Mouse (Mus musculus) thymus, postnatal 25 days (tissue): ENCODE measurements around the gene Ppm1n.
A peak's percentile ranks its signal among the peaks of the same experiment; 100 is the strongest.

ENCODE experiments used
- DNase-seq: peaks from one replicate; pipeline ENCODE4 v3.0.0; 2022

Gene Ppm1n

DNA sequence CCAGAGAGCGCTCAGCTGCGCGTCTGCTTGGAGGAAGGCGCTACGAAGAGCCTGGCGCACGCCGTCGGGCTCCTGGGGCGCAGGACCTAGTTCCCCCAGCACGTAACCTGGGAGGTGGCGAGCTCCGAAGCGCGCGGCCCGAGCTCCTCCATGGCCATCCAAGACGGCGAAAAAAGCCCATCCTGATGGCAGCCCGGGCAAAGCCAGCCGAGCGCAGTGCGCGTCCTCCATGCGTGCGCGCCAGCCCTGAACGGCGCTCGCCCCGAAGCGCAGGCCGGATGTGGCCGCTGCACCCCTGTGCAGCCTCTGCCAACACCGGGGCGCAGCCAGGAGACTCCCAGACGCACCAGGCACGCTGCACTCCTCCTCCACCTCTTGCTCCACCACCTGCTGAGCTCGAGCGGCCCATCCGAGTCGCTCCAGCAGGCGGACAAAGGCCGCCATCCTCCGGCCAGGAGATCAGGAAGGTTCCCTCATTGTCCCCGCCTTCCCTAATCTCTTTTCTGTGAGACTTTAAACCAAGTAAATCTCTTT lies at the start of gene Ppm1n:
Ppm1n (minus strand) TSS at position 484 of the 534 bp plus-strand sequence.
- DNase-seq = peak; percentile 49

DNA sequence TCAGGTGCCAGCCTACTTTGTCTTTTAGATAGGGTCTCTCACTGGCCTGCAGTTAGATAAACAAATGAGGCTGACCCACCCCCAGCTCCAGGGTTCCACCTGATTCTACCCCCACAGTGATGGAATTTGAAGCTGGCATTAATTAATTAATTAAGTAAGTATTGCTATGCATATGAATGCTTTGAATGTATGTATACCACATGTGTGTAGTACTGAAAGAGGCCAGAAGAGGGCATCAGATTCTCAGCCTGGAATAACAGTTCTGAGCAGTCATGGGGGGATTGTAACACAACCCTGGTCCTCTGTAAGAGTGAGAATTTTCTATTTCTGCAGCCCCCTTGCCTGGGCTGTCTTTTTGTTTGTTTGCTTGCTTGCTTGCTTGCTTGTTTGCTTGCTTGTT lies 48.6 kb upstream of the Ppm1n start:
- DNase-seq = no peak

- DNase-seq = no peak
Observed at GRCm38 (mm10) chr7:19327782-19328181, 47.9 kb upstream of the Ppm1n start.

DNA sequence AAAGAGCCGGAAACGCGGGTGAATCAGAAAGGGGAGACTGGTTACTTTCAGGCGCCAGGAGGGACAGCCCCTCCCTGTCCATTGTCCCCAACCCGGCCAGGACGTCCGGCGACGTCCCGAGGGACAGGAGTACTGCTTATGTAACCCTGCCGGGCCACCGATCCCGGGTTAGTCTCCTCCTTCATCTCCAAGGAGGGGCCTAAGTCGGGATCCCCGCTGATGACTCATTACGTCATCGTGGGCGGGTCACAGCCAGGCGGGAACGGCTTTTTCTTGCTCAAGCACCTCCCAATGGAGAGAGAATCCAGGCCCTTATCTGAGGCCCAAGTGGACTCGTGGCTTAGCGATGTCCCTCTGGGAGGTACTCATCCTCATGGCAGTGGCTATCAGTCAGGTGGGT lies 47.3 kb upstream of the Ppm1n start:
- DNase-seq = no peak

- DNase-seq = no peak
Observed at GRCm38 (mm10) chr7:19326359-19326758, 46.5 kb upstream of the Ppm1n start.

DNA sequence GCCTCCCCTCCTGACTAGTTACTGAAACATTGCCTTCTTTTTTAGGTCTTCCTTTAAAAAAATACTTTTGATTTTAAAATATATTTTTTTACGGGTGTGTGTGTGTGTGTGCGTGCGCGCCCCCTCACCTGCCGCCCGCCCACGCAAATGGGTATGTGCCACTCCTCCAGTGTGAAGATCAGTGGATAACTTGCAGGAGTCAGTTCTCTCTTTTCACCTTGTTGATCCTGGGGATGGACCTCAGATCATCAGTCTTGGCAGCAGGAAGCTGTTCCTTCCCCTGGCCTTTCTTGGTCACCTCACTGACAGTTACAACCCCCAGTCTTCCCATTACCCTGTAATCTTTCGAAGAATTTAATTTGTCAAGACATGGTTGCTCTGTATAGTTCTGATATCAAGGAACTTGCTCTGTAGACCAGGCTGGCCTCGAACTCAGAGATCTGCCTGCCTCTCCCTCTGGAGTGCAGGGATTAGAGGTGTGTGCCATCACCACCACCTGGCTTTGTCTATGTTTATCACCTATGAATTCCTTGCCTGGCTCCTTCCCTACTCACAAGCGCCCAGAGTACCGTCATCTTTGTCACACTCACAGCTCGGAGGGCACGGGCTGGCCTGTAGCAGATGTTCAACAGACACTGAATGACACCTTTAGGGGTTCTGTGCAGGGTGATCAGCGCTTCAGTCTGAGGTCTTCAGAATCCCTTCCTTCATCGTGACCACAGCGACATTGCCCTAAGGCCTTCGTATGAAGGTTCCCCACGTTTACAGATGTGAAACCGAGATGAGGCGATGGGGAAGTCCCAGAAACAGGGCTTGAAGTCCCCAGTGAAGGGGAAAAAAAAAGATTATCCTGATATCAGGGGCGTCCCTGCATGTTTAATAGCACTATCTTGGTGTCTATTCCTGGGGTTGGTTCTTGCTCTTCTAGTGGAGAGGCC lies 45.7 kb upstream of the Ppm1n start:
- no peak for DNase-seq

DNA sequence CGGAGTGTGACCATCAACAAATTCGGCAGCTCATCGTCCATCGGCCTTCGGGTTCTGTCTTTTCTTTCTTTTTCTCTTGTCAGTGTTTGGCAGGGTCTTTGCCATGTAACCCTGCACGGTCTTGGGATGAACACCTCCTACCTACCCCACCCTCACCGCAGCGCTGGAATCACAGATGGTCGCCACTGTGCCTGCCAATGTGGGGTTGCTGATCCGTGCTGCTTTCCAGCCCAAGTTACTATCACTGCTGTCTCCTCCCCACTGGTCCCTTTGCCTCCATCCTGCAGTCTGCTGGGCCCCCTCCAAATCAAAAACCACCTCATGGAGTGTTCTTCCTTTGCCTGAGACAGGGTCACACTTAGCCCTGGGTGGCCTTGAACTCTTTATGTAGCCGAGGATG lies 44.4 kb upstream of the Ppm1n start:
- DNase-seq = no peak

- no peak for DNase-seq
Observed at GRCm38 (mm10) chr7:19322489-19322888, 42.6 kb upstream of the Ppm1n start.

DNA sequence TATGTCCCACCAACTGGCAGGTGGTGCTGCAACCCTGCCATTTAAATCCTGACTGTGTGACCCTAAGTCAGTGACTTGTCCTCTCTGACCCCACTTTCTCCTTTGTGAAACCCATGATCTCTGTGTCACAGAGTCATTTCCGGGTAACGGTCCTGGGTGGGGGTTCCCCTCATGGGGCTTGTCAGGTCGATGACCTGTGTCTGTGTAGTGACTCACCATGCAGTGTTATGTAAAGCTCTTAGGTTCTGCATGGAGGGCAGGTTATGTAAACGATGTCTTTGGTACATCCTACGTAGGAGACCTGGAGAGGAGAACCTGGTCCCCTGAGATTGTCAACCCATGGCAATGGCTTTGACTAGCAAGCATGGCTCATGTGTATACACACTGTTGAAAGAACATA lies 41.6 kb upstream of the Ppm1n start:
- no peak for DNase-seq

DNA sequence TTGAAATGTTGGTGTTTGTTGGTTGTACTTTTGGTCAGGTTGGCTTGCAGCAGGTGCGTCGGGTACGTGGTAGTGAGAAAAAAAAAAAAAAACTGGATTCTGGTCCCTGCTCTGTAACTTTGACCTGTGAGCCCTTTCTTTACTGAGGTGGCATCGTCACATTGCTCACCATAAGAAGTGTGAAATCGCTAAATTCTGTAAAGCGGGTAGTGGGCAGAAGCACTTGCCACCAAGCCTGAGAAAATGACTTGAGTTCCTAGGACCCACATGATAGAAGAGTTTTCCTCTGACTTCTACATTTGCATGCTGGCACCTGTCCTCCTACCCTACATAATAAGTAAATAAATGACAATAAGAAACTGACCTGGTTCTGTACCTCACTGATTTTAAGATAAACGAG lies 40.8 kb upstream of the Ppm1n start:
- DNase-seq = no peak

DNA sequence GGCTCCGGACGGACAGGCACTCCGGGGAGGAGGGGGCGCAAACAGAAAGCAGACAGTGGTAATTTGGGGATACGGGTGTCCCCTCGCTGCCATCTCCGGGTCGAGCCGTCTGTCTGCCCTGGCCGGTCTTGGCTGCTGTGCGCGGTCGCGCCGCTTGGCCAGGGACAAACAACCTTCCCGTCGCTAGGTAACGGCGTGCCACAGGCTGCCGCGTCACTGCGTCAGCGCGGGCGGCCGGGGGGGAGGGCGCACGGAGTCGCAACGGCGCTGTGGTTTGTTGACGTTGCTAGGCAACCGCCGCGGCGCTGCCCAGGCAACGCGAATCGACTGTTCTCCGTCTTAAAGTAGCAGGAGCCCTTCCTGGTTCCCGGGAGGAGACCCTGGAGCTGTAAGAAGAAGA lies 40.0 kb upstream of the Ppm1n start:
- peak; percentile 88 for DNase-seq

DNA sequence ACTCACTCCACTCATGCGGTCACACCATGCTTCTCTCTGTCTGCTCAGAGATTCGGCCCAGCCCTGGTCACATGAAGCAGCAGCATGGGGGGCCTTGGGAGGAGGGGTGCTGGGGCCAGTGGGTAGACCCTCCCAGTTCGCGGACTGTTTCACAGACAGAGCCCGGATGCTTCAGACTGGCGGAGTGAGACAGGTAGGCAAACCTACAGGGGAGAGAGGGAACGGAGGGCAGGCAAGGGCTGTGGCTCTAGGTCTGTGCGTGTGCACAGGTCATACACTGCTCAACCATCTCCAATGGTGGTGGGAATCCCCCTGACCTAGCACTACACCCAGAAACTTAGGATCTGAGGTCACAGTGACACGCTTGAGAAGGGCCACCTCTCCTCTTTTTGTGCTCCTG lies 39.6 kb upstream of the Ppm1n start:
- no peak for DNase-seq

DNA sequence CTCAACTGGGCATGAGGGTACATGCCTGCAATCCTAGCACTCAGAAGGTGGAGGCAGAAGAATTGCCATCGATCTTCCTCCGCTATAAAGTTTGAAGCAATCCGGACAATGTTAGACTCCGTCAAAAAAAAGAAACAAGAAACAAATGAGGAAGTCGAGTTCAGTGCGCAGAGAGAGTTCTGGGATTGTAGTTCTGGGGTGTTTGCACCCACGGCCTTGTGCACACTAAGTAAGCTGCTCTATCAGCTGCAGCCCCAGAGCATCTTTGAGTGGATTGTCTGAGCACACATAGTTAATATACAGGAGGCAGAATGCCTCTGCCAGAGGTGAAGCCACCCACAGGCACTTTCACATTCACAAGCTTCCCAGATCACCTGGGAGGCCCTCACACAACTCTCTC lies 38.8 kb upstream of the Ppm1n start:
- no peak for DNase-seq

DNA sequence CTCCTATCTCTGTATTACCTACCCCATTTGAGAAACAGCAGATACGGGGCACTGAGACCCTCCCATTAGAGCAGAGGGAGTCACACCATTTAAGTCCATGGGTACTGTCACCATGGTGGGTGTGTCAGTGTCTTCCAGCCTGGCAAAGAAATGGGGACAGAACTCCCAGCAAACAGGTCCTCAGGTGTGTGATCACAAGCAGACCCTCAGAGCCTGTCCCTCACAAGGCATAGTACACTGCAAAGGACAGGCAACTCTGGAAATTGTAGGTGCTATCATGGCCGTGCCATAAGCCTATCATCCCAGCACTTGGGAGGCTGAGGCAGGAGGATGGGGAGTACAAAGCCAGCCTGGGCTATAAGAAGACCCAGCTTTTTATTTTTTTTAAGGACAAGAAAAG lies 38.3 kb upstream of the Ppm1n start:
- DNase-seq = no peak

DNA sequence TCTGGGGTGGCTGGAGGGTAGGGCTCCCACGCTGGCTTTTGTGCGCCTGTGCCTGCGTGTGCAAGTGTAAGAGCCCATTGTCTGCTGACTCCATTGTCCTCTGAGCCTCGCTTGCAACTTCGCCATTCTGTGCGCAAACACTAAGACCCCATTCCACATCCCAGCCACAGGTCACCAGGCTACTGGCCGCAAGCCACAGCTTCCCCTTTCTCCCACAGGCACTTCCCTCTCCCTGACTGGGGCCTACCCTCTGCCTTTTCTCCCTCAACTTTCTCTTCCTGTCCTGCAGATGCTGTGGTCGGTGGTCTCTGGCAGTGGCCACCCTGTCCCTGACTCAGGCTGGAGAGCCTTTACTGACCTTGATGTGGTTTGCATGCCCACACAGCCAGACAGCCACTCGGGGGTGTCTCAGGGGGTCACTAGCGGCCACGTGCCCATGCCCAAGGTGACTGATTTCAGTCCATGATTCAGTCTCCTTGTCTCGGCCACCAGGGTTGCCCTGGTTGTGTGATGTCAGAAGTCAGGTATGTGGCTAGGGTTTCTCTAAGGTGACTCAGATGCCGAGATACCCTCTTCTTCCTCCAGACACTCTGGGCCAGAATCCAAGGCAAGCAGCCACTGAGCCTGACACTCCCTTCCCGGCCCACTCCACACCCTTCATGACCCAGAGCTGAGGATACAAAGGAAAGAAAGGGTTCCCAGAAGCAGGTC lies 36.7 kb upstream of the Ppm1n start:
- no peak for DNase-seq

- no peak for DNase-seq
Observed at GRCm38 (mm10) chr7:19314033-19314432, 34.2 kb upstream of the Ppm1n start.

- DNase-seq = no peak
Observed at GRCm38 (mm10) chr7:19311991-19312390, 32.1 kb upstream of the Ppm1n start.

DNA sequence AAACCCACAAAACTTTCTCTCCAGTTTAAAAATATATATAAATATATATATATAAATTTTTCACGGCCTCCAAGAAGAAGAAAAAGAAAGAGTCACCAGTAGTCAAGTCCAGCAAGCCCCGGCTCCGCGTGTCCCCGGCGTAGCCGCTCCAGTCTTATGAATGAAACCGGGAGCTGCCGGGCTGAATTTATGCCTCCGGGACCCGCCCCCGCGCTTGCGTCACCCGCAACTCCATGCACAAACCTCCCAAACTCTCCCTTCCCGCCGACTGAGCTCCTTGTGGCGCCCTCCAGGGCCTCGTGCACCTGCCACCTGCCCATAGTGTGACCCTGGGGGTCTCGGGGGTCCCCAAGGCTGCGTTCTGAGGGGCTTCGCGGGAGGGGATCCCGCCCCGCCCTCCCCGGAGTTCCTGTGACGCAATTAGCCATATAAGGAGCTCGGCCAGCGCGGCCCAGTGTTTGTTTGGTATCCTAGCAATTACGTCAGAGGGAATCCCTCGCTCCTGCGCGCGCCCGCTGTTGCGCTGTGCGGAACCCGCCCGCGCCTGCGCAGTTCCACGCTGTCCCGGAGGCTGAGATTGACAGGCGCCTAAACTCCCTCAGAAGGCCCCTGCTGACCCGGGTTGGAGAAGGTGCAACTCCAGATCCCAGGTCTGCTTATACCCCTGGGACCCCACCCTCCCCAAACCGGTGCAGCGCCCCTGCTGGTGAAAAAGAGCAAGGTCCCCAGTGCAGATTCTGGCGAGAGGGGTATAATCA lies 30.2 kb upstream of the Ppm1n start, which contains the start of gene Fosb:
Fosb (minus strand) TSS at position 168 of the 758 bp plus-strand sequence.
- DNase-seq = peak; percentile 91

GRCm38 (mm10) chr7:19309278-19309883 lies 29.5 kb upstream of the Ppm1n start:
- DNase-seq = no peak

- peak; percentile 96 for DNase-seq
Observed at GRCm38 (mm10) chr7:19308454-19309277, 28.8 kb upstream of the Ppm1n start.

- DNase-seq = no peak
Observed at GRCm38 (mm10) chr7:19307739-19308453, 28.0 kb upstream of the Ppm1n start.
